Mouse (Mus musculus): Measurements from ENCODE around the gene Ptges3.

DNA sequence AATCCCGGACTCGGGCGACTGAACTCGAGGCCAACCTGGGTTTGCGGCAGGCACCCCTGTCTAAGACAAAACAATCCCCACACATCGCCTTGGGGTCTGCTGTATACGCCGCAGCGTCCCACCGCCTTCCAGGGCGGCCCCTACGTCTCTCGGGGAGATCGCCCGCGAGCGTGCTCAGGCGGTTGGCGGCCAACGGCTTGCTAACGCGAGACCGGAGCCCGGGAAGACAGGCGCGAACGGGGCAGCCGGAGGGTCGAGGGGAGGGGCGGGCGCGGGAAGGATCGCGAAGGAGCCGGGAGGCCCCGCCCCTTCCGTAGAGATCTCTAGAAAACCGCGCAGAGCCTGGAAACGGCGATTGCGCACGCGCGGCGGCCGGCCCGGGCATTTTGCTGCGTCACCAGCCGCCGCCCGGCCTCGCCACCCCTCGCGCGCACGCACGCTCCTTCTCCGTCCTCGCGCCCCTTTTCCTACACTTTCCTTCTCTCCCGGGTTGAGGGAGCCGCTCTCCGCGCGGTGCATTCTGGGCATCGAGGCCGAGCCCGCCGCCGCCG lies at the start of gene Ptges3:
- TF ChIP-seq CTCF (IDR thresholded peaks at IDR 0.05; ENCODE audit: borderline replicate concordance, extremely low read depth, insufficient read depth, insufficient read length) (no peak), POLR2A (IDR thresholded peaks at IDR 0.05; ENCODE audit: borderline replicate concordance, extremely low read depth, insufficient read depth, insufficient read length, poor library complexity, severe bottlenecking) (peak; percentile 40; the same call in 1 of the 2 replicates)
